Mouse (Mus musculus): ENCODE data around the gene Pcsk4. TPM values are rescaled to one million over a fixed set of nuclear protein-coding genes. Genes with fewer than 3 reads are reported as not detected.

The Pcsk4 gene
- polyA plus RNA-seq, 1 experiment: 0.55 TPM

- no peaks in the 10 kb centered on the region for H3K9me3 ChIP-seq (ENCODE audit: control insufficient read depth, low read length)
- peaks cover 24% of the 10 kb centered on the region for H3K36me3 ChIP-seq (ENCODE audit: control insufficient read depth)
- no peak overlapping the region for H3K4me3 ChIP-seq (replicated peaks)
- peaks cover 57% of the 10 kb centered on the region for H3K4me1 ChIP-seq (ENCODE audit: control insufficient read depth)
- no peak for TF ChIP-seq GATA1 (IDR thresholded peaks at IDR 0.05; ENCODE audit: low read length)
- no peak for TF ChIP-seq TAL1 (IDR thresholded peaks at IDR 0.05; ENCODE audit: low read length)
- H3K27me3 ChIP-seq (ENCODE audit: control insufficient read depth): peaks cover 61% of the 10 kb centered on the region
These were observed 32.5 kb downstream of the Pcsk4 start for GRCm38 (mm10) chr10:80296824-80297223.

GRCm38 (mm10) chr10:80295618-80296425, 33.5 kb downstream of the Pcsk4 start, which contains the start of gene Apc2:
Apc2 (plus strand) TSS chr10:80295977.
- H3K9me3 ChIP-seq (ENCODE audit: control insufficient read depth, low read length): no peaks in the 10 kb centered on the region
- H3K27me3 ChIP-seq (ENCODE audit: control insufficient read depth): peaks cover 51% of the 10 kb centered on the region
- TF ChIP-seq GATA1 (IDR thresholded peaks at IDR 0.05; ENCODE audit: low read length): no peak
- TF ChIP-seq TAL1 (IDR thresholded peaks at IDR 0.05; ENCODE audit: low read length): no peak
- H3K4me1 ChIP-seq (ENCODE audit: control insufficient read depth): peaks cover 62% of the 10 kb centered on the region
- H3K4me3 ChIP-seq (replicated peaks): peak within 1 kb of the TSS; percentile 42
- peaks cover 24% of the 10 kb centered on the region for H3K36me3 ChIP-seq (ENCODE audit: control insufficient read depth)

GRCm38 (mm10) chr10:80294788-80295303, 34.5 kb downstream of the Pcsk4 start:
- Histone ChIP-seq H3K9me3 (ENCODE audit: control insufficient read depth, low read length) (no peaks in the 10 kb centered on the region), H3K27me3 (ENCODE audit: control insufficient read depth) (peaks cover 41% of the 10 kb centered on the region), H3K4me1 (ENCODE audit: control insufficient read depth) (peaks cover 62% of the 10 kb centered on the region), H3K4me3 (replicated peaks) (no peak overlapping the region), H3K36me3 (ENCODE audit: control insufficient read depth) (peaks cover 24% of the 10 kb centered on the region)
- no peak for TF ChIP-seq TAL1 (IDR thresholded peaks at IDR 0.05; ENCODE audit: low read length)
- no peak for TF ChIP-seq GATA1 (IDR thresholded peaks at IDR 0.05; ENCODE audit: low read length)

- no peak for TF ChIP-seq GATA1 (IDR thresholded peaks at IDR 0.05; ENCODE audit: low read length)
- TF ChIP-seq TAL1 (IDR thresholded peaks at IDR 0.05; ENCODE audit: low read length): no peak
- peaks cover 35% of the 10 kb centered on the region for H3K27me3 ChIP-seq (ENCODE audit: control insufficient read depth)
- peaks cover 63% of the 10 kb centered on the region for H3K4me1 ChIP-seq (ENCODE audit: control insufficient read depth)
- peaks cover 26% of the 10 kb centered on the region for H3K36me3 ChIP-seq (ENCODE audit: control insufficient read depth)
- no peaks in the 10 kb centered on the region for H3K9me3 ChIP-seq (ENCODE audit: control insufficient read depth, low read length)
- peak overlapping the region; percentile 35 for H3K4me3 ChIP-seq (replicated peaks)
These were observed 35.0 kb downstream of the Pcsk4 start for GRCm38 (mm10) chr10:80294311-80294710.

GRCm38 (mm10) chr10:80293325-80293724, 36.0 kb downstream of the Pcsk4 start:
- Histone ChIP-seq H3K4me1 (ENCODE audit: control insufficient read depth) (peaks cover 65% of the 10 kb centered on the region), H3K9me3 (ENCODE audit: control insufficient read depth, low read length) (no peaks in the 10 kb centered on the region), H3K27me3 (ENCODE audit: control insufficient read depth) (peaks cover 26% of the 10 kb centered on the region), H3K4me3 (replicated peaks) (peak overlapping the region; percentile 97), H3K36me3 (ENCODE audit: control insufficient read depth) (peaks cover 36% of the 10 kb centered on the region)
- TF ChIP-seq GATA1 (IDR thresholded peaks at IDR 0.05; ENCODE audit: low read length) (no peak), TAL1 (IDR thresholded peaks at IDR 0.05; ENCODE audit: low read length) (no peak)

- Histone ChIP-seq H3K36me3 (ENCODE audit: control insufficient read depth) (peaks cover 44% of the 10 kb centered on the region), H3K4me1 (ENCODE audit: control insufficient read depth) (peaks cover 64% of the 10 kb centered on the region), H3K4me3 (replicated peaks) (peak within 1 kb of the TSS; percentile 97), H3K27me3 (ENCODE audit: control insufficient read depth) (peaks cover 17% of the 10 kb centered on the region), H3K9me3 (ENCODE audit: control insufficient read depth, low read length) (no peaks in the 10 kb centered on the region)
- TF ChIP-seq TAL1 (IDR thresholded peaks at IDR 0.05; ENCODE audit: low read length) (no peak), GATA1 (IDR thresholded peaks at IDR 0.05; ENCODE audit: low read length) (no peak)
These were observed 36.8 kb downstream of the Pcsk4 start, which contains the start of gene Rps15 for GRCm38 (mm10) chr10:80292251-80293146. Rps15 (plus strand) TSS chr10:80292453.

- H3K4me1 ChIP-seq (ENCODE audit: control insufficient read depth): peaks cover 31% of the 10 kb centered on the region
- TF ChIP-seq TAL1 (IDR thresholded peaks at IDR 0.05; ENCODE audit: low read length) (no peak), GATA1 (IDR thresholded peaks at IDR 0.05; ENCODE audit: low read length) (no peak)
- peaks cover 68% of the 10 kb centered on the region for H3K36me3 ChIP-seq (ENCODE audit: control insufficient read depth)
- H3K4me3 ChIP-seq (replicated peaks): no peak overlapping the region
- H3K9me3 ChIP-seq (ENCODE audit: control insufficient read depth, low read length): no peaks in the 10 kb centered on the region
- no peaks in the 10 kb centered on the region for H3K27me3 ChIP-seq (ENCODE audit: control insufficient read depth)
These were observed 40.6 kb downstream of the Pcsk4 start for GRCm38 (mm10) chr10:80288657-80289056.

GRCm38 (mm10) chr10:80288097-80288496, 41.2 kb downstream of the Pcsk4 start:
- no peak overlapping the region for H3K4me3 ChIP-seq (replicated peaks)
- peaks cover 27% of the 10 kb centered on the region for H3K4me1 ChIP-seq (ENCODE audit: control insufficient read depth)
- no peaks in the 10 kb centered on the region for H3K9me3 ChIP-seq (ENCODE audit: control insufficient read depth, low read length)
- H3K27me3 ChIP-seq (ENCODE audit: control insufficient read depth): no peaks in the 10 kb centered on the region
- TF ChIP-seq GATA1 (IDR thresholded peaks at IDR 0.05; ENCODE audit: low read length) (no peak), TAL1 (IDR thresholded peaks at IDR 0.05; ENCODE audit: low read length) (no peak)
- H3K36me3 ChIP-seq (ENCODE audit: control insufficient read depth): peaks cover 68% of the 10 kb centered on the region

Data from erythroblast, embryonic 14.5 days (primary cell).